Mouse (Mus musculus) testis, postnatal 14 days (tissue): ENCODE data around the gene Aldoart1.

Experiments
- DNase-seq: peaks from one replicate; pipeline ENCODE4 v3.0.0; 2021; ENCODE audit warnings: low spot score

The Aldoart1 gene

GRCm38 (mm10) chr4:72852534-72852933 lies at the start of gene Aldoart1:
Gene Aldoart1 (minus strand): TSS chr4:72852634.
- no peak for DNase-seq

GRCm38 (mm10) chr4:72901566-72901965 lies 49.1 kb upstream of the Aldoart1 start:
- DNase-seq: no peak

- DNase-seq: no peak
These were observed 13.1 kb upstream of the Aldoart1 start for GRCm38 (mm10) chr4:72865371-72866075.

- DNase-seq: no peak
These were observed 8.2 kb downstream of the Aldoart1 start for GRCm38 (mm10) chr4:72844276-72844675.

GRCm38 (mm10) chr4:72843025-72843424 lies 9.4 kb downstream of the Aldoart1 start:
- DNase-seq: no peak

- DNase-seq: no peak
These were observed 16.0 kb downstream of the Aldoart1 start for GRCm38 (mm10) chr4:72836430-72836829.

GRCm38 (mm10) chr4:72835400-72835799 lies 17.0 kb downstream of the Aldoart1 start:
- no peak for DNase-seq

- DNase-seq: no peak
These were observed 51.6 kb downstream of the Aldoart1 start for GRCm38 (mm10) chr4:72800816-72801215.
